Mouse (Mus musculus) bone marrow macrophage, adult 2 months (primary cell): Measurements from ENCODE around the gene Zc3h7b. TPM values are rescaled to one million over a fixed set of nuclear protein-coding genes. Genes with fewer than 3 reads are reported as not detected.
A peak's percentile ranks its signal among the peaks of the same experiment; 100 is the strongest.

Experiments used
- H3K27ac ChIP-seq: 2 replicates; pipeline ENCODE4 v1.5.1; 2012; ENCODE audit warnings: low read depth, low read length; ENCODE audit not compliant: insufficient read depth
- H3K4me1 ChIP-seq: 2 replicates; pipeline ENCODE4 v1.6.1; 2012; ENCODE audit warnings: low read length; ENCODE audit not compliant: control insufficient read depth, insufficient read depth
- H3K4me3 ChIP-seq: 2 replicates; pipeline ENCODE4 v1.5.1; 2012; ENCODE audit warnings: mild to moderate bottlenecking, low read length, moderate library complexity; ENCODE audit not compliant: insufficient read depth
- CTCF ChIP-seq: IDR thresholded peaks from 2 replicates; pipeline ENCODE4 v1.5.1; 2012; ENCODE audit warnings: low read depth, mild to moderate bottlenecking, low read length, moderate library complexity
- POLR2A ChIP-seq: IDR thresholded peaks from 2 replicates; pipeline ENCODE4 v1.6.1; 2012; ENCODE audit warnings: mild to moderate bottlenecking, low read depth, low read length, borderline replicate concordance
- polyA plus RNA-seq: library from polyadenylated mRNA; stranded (reverse); fragments of >200 nt; gene quantifications from 2 replicates; pipeline ENCODE4 v1.2.4, GENCODE M21; 2012; ENCODE audit not compliant: missing spikeins, insufficient read depth, insufficient read length

Zc3h7b gene
- polyA plus RNA-seq, 1 experiment, result 13.6 TPM

DNA sequence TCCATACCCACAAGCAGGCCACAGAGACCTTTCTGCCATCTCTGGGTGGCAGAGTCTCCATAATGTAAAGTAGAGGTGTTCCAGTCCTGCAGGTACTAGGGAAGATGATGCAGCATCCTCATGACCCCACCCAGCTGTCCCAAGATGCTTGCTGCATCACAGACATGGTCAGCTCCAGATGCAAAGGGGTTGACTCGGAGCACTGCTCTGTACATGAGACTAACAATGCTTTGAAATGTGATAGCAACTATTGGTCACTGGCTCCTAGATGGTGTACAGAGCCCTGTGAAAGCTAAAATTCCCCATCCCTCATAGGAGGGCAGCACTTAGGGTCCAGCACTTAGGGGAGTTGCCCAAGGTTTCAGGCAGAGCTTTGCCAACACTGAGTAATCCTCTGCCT lies 59.3 kb downstream of the Zc3h7b start:
- Histone ChIP-seq H3K4me1 (peaks cover 13% of the 10 kb centered on the region), H3K4me3 (no peak overlapping the region), H3K27ac (no peak overlapping the region)
- TF ChIP-seq CTCF (no peak), POLR2A (no peak)

DNA sequence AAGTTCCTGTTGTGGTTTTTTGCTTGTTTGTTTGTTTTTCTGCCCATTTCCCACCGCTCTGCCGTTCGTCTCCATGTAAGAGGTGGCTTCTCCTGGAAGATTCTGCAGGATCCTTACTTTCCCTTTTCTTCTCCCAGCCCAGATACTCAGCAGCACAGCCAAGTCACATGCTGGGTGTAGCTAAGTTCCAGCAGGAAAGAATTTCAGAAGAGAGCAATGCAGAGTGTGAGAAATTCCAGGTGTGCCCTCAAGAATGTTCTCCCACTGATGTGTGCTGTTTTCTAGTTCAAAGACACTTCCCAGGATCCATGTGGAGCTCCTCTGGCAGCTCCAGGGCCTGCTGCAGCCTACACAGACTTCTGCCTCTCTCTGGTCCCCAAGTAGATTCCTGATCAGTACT lies 60.0 kb downstream of the Zc3h7b start:
- H3K4me1 ChIP-seq, result peaks cover 17% of the 10 kb centered on the region
- no peak overlapping the region for H3K27ac ChIP-seq
- no peak overlapping the region for H3K4me3 ChIP-seq
- no peak for TF ChIP-seq POLR2A
- TF ChIP-seq CTCF, result no peak

- Histone ChIP-seq H3K27ac (no peak overlapping the region), H3K4me3 (no peak overlapping the region), H3K4me1 (peaks cover 17% of the 10 kb centered on the region)
- TF ChIP-seq POLR2A (no peak), CTCF (no peak)
Observed at GRCm38 (mm10) chr15:81805624-81806023, 60.8 kb downstream of the Zc3h7b start.

GRCm38 (mm10) chr15:81806621-81807404 lies 62.0 kb downstream of the Zc3h7b start:
- H3K27ac ChIP-seq, result no peak overlapping the region
- TF ChIP-seq CTCF (no peak), POLR2A (no peak)
- H3K4me3 ChIP-seq, result no peak overlapping the region
- peaks cover 13% of the 10 kb centered on the region for H3K4me1 ChIP-seq

GRCm38 (mm10) chr15:81808799-81809198 lies 63.9 kb downstream of the Zc3h7b start:
- Histone ChIP-seq H3K27ac (no peak overlapping the region), H3K4me1 (peaks cover 23% of the 10 kb centered on the region), H3K4me3 (no peak overlapping the region)
- no peak for TF ChIP-seq POLR2A
- TF ChIP-seq CTCF, result no peak

DNA sequence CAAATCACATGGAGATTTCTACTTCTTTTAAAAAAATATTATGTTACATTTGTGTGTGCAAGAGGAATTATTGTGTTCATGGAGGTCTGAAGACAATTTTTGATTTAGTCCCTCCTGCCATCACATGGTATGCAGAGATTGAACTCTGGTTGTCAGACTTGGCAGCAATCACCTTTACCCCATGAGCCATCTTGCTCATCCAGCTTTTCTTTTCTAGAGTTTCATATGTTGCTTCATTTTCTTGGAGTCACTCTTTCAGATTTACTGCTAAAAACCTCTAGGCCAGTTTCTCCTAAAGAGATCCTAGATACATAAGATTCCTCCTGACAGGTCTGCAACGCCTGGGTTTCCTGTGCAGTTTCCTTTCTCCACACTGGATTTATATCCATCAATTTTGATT lies 64.7 kb downstream of the Zc3h7b start:
- Histone ChIP-seq H3K4me3 (no peak overlapping the region), H3K4me1 (peaks cover 31% of the 10 kb centered on the region), H3K27ac (peak overlapping the region; percentile 84; the same call in 1 of the 2 replicates)
- TF ChIP-seq POLR2A (no peak), CTCF (no peak)

- H3K4me3 ChIP-seq, result peak overlapping the region; percentile 83
- peak overlapping the region; percentile 84 for H3K27ac ChIP-seq
- TF ChIP-seq POLR2A (no peak), CTCF (no peak)
- peaks cover 37% of the 10 kb centered on the region for H3K4me1 ChIP-seq
Observed at GRCm38 (mm10) chr15:81810150-81810549, 65.3 kb downstream of the Zc3h7b start.

DNA sequence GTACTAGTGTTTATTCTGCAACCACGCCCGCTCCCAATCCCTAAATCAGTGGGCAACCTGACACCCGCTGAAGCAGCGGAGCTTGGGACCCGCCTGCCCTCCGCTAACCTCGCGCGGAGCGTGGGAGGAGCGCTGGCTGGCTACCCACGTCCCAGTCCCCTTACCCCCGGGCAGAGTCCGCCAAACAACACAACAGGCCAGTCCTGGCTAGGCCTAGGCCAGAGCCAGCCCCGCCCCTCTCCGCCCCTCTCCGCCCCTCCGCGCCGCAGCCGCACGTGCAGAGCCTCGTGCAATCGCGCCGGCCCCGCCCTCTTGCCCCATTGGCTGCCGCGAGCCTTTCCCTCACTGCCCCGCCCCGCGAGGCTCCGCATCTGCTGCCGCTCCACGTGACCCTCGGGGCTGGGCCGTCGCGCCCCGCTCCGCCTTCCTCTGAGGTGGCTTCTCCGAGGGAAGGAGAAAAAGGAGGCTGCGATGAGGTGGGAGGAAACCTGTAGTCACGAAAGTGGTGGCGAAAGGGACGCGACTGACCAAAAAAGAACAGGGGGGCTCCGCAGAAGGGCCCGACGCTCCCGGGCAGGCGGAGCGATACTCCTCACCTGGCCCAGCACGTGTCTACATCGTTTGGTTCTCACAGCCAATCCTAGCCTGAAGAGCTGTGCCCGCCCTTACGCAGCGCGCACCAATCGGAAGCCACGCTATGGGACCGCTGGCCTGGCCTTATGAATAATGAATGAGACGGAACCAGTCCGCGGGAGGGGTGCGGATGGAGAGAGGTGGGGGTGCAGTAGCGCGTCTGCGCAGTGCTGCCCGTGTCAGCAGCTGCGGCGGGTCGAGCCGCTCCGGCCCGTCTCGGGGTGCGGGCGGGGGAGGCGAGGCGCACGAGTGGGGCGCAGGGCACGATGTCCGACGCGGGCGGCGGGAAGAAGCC lies 66.1 kb downstream of the Zc3h7b start:
- Histone ChIP-seq H3K27ac (peak overlapping the region; percentile 84), H3K4me1 (peaks cover 38% of the 10 kb centered on the region), H3K4me3 (peak overlapping the region; percentile 83)
- TF ChIP-seq POLR2A, result no peak

DNA sequence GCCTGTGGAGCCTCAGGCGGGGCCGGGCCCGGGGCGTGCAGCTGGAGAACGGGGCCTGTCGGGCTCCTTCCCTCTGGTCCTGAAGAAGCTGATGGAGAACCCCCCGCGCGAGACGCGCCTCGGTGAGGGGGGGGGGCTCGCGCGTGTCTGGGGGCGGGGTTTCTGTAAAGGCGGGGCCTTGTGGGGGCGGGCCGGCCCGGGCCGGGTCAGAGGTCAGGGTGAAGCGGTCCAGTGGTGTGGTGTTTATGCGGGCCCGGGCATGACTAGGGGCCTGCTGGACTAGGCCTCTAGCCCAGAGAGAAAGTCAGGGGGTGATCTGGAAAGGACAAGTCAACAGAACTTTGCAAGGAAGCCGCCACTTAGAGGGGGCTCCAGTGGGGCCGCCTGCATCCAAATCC lies 66.7 kb downstream of the Zc3h7b start:
- Histone ChIP-seq H3K4me3 (peak overlapping the region; percentile 83), H3K27ac (peak overlapping the region; percentile 80), H3K4me1 (peaks cover 38% of the 10 kb centered on the region)
- TF ChIP-seq POLR2A, result no peak
- TF ChIP-seq CTCF, result no peak

DNA sequence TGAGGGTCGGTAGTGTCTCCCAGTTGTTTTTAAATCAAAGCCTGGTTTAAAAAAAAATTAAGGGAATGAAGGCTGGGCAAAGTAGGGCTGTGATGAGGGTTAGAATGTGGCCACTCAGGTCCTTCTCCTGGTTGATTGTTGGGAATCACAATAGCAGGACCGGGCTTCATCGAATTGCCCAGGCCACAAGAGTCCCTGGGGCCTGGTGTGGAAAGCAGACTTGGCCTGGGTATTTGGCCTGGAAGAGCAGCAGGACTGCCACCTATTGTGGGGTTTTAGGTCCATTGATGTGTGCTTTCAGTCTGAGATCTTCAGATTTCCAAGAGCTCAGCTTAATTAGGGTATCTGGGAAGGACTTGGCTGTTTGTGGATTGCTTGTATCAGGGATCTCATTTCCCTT lies 67.4 kb downstream of the Zc3h7b start:
- peak overlapping the region; percentile 83 for H3K4me3 ChIP-seq
- peaks cover 38% of the 10 kb centered on the region for H3K4me1 ChIP-seq
- no peak for TF ChIP-seq CTCF
- TF ChIP-seq POLR2A, result no peak
- H3K27ac ChIP-seq, result peak overlapping the region; percentile 68
